In genomic region chrX:60403062-60403763, GRCm38 (mm10) we compare ENCODE assay signal across 8 mouse cellular contexts.
DNase-seq lines count a peak whose midpoint lies in the region; ATAC-seq lines count a peak whose summit lies in the region.

No protein-coding gene starts in this region.

- H3K4me2 ChIP-seq in forebrain, embryonic 16.5 days (ENCODE audit: low read length) = peak overlapping the region; percentile 60
- H3K4me2 ChIP-seq in liver, embryonic 16.5 days (ENCODE audit: low read depth, low read length) = peak overlapping the region; percentile 69
- H3K4me2 ChIP-seq in neural tube, embryonic 15.5 days = peak overlapping the region; percentile 60

- peak overlapping the region; percentile 81 for H3K9ac ChIP-seq in forebrain, embryonic 16.5 days (replicated peaks; ENCODE audit: low read depth, low read length)
- H3K9ac ChIP-seq in liver, embryonic 16.5 days (ENCODE audit: low read depth, low read length) = peak overlapping the region; percentile 83
- H3K9ac ChIP-seq in neural tube, embryonic 15.5 days (replicated peaks) = peak overlapping the region; percentile 72

- H3K27me3 ChIP-seq in forebrain, embryonic 16.5 days (replicated peaks; ENCODE audit: control insufficient read depth, insufficient read depth, low read length) = no peaks in the 10 kb centered on the region
- H3K27me3 ChIP-seq in liver, embryonic 16.5 days (ENCODE audit: control insufficient read depth, insufficient read depth, low read depth, low read length) = no peaks in the 10 kb centered on the region
- no peaks in the 10 kb centered on the region for H3K27me3 ChIP-seq in neural tube, embryonic 15.5 days (replicated peaks)

- peak; percentile 1 for DNase-seq in ovary, adult 18-20 months (ENCODE audit: low spot score)
- DNase-seq in ovary, postnatal 10 days (ENCODE audit: low spot score) = no peak
- peak; percentile 42 for DNase-seq in cerebellum, adult 11-12 months
- peak; percentile 44 for DNase-seq in induced T-regulatory cell, adult 2 months (ENCODE audit: low read depth)
- DNase-seq in yolk sac, embryonic 10.5 days (ENCODE audit: low spot score) = peak; percentile 10

- H3K4me3 ChIP-seq in forebrain, embryonic 16.5 days (replicated peaks; ENCODE audit: low read length) = peak overlapping the region; percentile 71
- peak overlapping the region; percentile 81 for H3K4me3 ChIP-seq in liver, embryonic 16.5 days (ENCODE audit: low read depth, low read length)
- peak overlapping the region; percentile 68 for H3K4me3 ChIP-seq in neural tube, embryonic 15.5 days (replicated peaks)

- H3K27ac ChIP-seq in forebrain, embryonic 16.5 days (ENCODE audit: low read length) = peak overlapping the region; percentile 23; the same call in 1 of the 2 replicates
- peak overlapping the region; percentile 55; the same call in 1 of the 2 replicates for H3K27ac ChIP-seq in liver, embryonic 16.5 days (ENCODE audit: low read length)
- H3K27ac ChIP-seq in neural tube, embryonic 15.5 days (replicated peaks) = peak overlapping the region; percentile 60; the same call in 1 of the 2 replicates

- 19% methylated on average over 38 of the region's 46 CpGs for WGBS in forebrain, embryonic 16.5 days
- WGBS in liver, embryonic 16.5 days (ENCODE audit: insufficient replicate concordance) = 15% methylated on average over 40 of the region's 46 CpGs
- WGBS in neural tube, embryonic 15.5 days = 13% methylated on average over 41 of the region's 46 CpGs

- peaks cover 8% of the 10 kb centered on the region; the same call in 1 of the 2 replicates for H3K4me1 ChIP-seq in forebrain, embryonic 16.5 days (replicated peaks; ENCODE audit: control insufficient read depth, insufficient read depth, low read length)
- H3K4me1 ChIP-seq in liver, embryonic 16.5 days (ENCODE audit: control insufficient read depth, low read depth, low read length) = peaks cover 2% of the 10 kb centered on the region; the same call in 1 of the 2 replicates
- peaks cover 9% of the 10 kb centered on the region; the same call in 1 of the 2 replicates for H3K4me1 ChIP-seq in neural tube, embryonic 15.5 days

- ATAC-seq in forebrain, embryonic 16.5 days = peak; percentile 15
- peak; percentile 41 for ATAC-seq in liver, embryonic 16.5 days (ENCODE audit: low read depth)
- ATAC-seq in neural tube, embryonic 15.5 days (ENCODE audit: low FRiP score) = peak; percentile 19

- H3K36me3 ChIP-seq in forebrain, embryonic 16.5 days (ENCODE audit: control insufficient read depth, insufficient read depth) = no peaks in the 10 kb centered on the region
- no peaks in the 10 kb centered on the region for H3K36me3 ChIP-seq in liver, embryonic 16.5 days (ENCODE audit: control insufficient read depth, insufficient read depth)
- H3K36me3 ChIP-seq in neural tube, embryonic 15.5 days = no peaks in the 10 kb centered on the region

- H3K9me3 ChIP-seq in forebrain, embryonic 16.5 days (ENCODE audit: control insufficient read depth, low read length) = no peaks in the 10 kb centered on the region
- no peaks in the 10 kb centered on the region for H3K9me3 ChIP-seq in liver, embryonic 16.5 days (replicated peaks; ENCODE audit: control insufficient read depth, low read length)
- no peaks in the 10 kb centered on the region for H3K9me3 ChIP-seq in neural tube, embryonic 15.5 days (replicated peaks)
